Comparison of ENCODE assay signal across 11 mouse cellular contexts in the genomic region with DNA sequence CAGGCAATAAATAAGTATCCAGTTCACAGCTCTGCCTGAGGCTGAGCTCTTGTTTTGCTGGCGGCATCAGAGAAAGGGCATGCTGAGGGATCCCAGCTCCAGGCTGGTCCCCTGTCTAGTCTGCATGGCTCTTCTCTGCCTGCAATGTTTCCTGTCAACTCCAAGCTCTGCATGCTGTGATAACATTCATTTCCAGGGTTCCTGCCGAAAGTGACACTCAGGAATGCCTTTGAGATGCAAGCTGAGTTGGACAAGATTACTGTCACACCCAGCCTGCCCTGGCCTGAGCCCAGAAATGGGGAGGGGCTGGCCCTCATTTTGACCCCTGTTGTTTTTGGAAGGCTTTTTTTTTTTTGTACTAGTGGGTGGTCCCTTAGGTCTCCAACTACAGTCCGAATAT. TPM values are rescaled to one million over a fixed set of nuclear protein-coding genes. Genes with fewer than 3 reads are reported as not detected.
DNase-seq lines count a peak whose midpoint lies in the region; ATAC-seq and TF ChIP-seq lines count a peak whose summit lies in the region.
"Had no signal": no experiment of that assay in that cellular context is flagged by ENCODE, and none has a peak within 500 bp of the region (broad histone marks: within the 10 kb centered on the region; RNA-seq: fewer than 3 reads in every experiment).

No protein-coding gene starts in this region.

- no peaks in the 10 kb centered on the region for H3K9me3 ChIP-seq in intestine, embryonic 15.5 days
- H3K9me3 ChIP-seq in intestine, postnatal 0 days (ENCODE audit: control insufficient read depth) = no peaks in the 10 kb centered on the region
- H3K9me3 ChIP-seq in lung, embryonic 16.5 days (ENCODE audit: control insufficient read depth, low read length) = no peaks in the 10 kb centered on the region
- H3K9me3 ChIP-seq: embryonic facial prominence, embryonic 15.5 days; neural tube, embryonic 13.5 days had no signal

- no peak for TF ChIP-seq CTCF in intestine, postnatal 0 days (IDR thresholded peaks at IDR 0.05; ENCODE audit: low read depth)

- WGBS in intestine, embryonic 15.5 days = 25% methylated on average over 3 of the region's 3 CpGs
- 44% methylated on average over 3 of the region's 3 CpGs for WGBS in intestine, postnatal 0 days
- WGBS in lung, embryonic 16.5 days = 16% methylated on average over 3 of the region's 3 CpGs

- peak overlapping the region; percentile 18; the same call in 1 of the 2 replicates for H3K4me2 ChIP-seq in intestine, embryonic 15.5 days (replicated peaks)
- no peak overlapping the region for H3K4me2 ChIP-seq in intestine, postnatal 0 days (replicated peaks; ENCODE audit: low read depth)
- H3K4me2 ChIP-seq in lung, embryonic 16.5 days (ENCODE audit: low read depth, low read length) = peak overlapping the region; percentile 30; the same call in 1 of the 2 replicates
- H3K4me2 ChIP-seq: embryonic facial prominence, embryonic 15.5 days; neural tube, embryonic 13.5 days had no signal

- no peak overlapping the region for H3K27ac ChIP-seq in intestine, embryonic 15.5 days
- no peak overlapping the region for H3K27ac ChIP-seq in intestine, postnatal 0 days (ENCODE audit: low read depth, low read length)
- peak overlapping the region; percentile 82 for H3K27ac ChIP-seq in lung, embryonic 16.5 days (ENCODE audit: low read length)
- H3K27ac ChIP-seq: embryonic facial prominence, embryonic 15.5 days; neural tube, embryonic 13.5 days had no signal

- H3K36me3 ChIP-seq in intestine, embryonic 15.5 days = no peaks in the 10 kb centered on the region
- H3K36me3 ChIP-seq in intestine, postnatal 0 days (ENCODE audit: control insufficient read depth, insufficient read depth) = no peaks in the 10 kb centered on the region
- no peaks in the 10 kb centered on the region for H3K36me3 ChIP-seq in lung, embryonic 16.5 days (ENCODE audit: control insufficient read depth, insufficient read depth, low read length)
- H3K36me3 ChIP-seq: embryonic facial prominence, embryonic 15.5 days; neural tube, embryonic 13.5 days had no signal

- H3K9ac ChIP-seq in intestine, embryonic 15.5 days = no peak overlapping the region
- no peak overlapping the region for H3K9ac ChIP-seq in intestine, postnatal 0 days (ENCODE audit: low read depth, low read length)
- H3K9ac ChIP-seq in lung, embryonic 16.5 days (ENCODE audit: low read length) = peak overlapping the region; percentile 34; the same call in 1 of the 2 replicates
- H3K9ac ChIP-seq: embryonic facial prominence, embryonic 15.5 days; neural tube, embryonic 13.5 days had no signal

- DNase-seq in embryo, embryonic 10 days (ENCODE audit: low spot score) = peak; percentile 81
- peak; percentile 66 to 72 for DNase-seq in heart, postnatal 10 days
- no peak for DNase-seq in thymus, postnatal 10 days (ENCODE audit: low spot score in 2 of 2)
- DNase-seq in layer of hippocampus, adult 9-10 months (ENCODE audit: low spot score) = no peak

- H3K4me3 ChIP-seq in intestine, embryonic 15.5 days (replicated peaks) = no peak overlapping the region
- no peak overlapping the region for H3K4me3 ChIP-seq in intestine, postnatal 0 days (ENCODE audit: low read depth, low read length)
- H3K4me3 ChIP-seq in lung, embryonic 16.5 days (ENCODE audit: low read length) = no peak overlapping the region
- H3K4me3 ChIP-seq: embryonic facial prominence, embryonic 15.5 days; neural tube, embryonic 13.5 days had no signal

- no peak for ATAC-seq in intestine, embryonic 15.5 days
- ATAC-seq in intestine, postnatal 0 days = no peak
- ATAC-seq in lung, embryonic 16.5 days (ENCODE audit: low read depth) = peak; percentile 91
- no peak for ATAC-seq in cerebellum, adult (ENCODE audit: insufficient number of reproducible peaks, low FRiP score, low TSS enrichment)
- ATAC-seq: Patski had no signal

- intact Hi-C loops in heart, postnatal 10 days (cut with DNase I) = no loop called here

- 0 out of 2 replicates have a peak, but pooled peaks cover 2% of the 10 kb centered on the region for H3K4me1 ChIP-seq in intestine, embryonic 15.5 days (replicated peaks)
- H3K4me1 ChIP-seq in intestine, postnatal 0 days (replicated peaks; ENCODE audit: control insufficient read depth, insufficient read depth, low read length) = peaks cover 4% of the 10 kb centered on the region; the same call in 1 of the 2 replicates
- H3K4me1 ChIP-seq in lung, embryonic 16.5 days (replicated peaks; ENCODE audit: control insufficient read depth, insufficient read depth, low read length) = peaks cover 15% of the 10 kb centered on the region

- H3K27me3 ChIP-seq in intestine, embryonic 15.5 days (replicated peaks) = no peaks in the 10 kb centered on the region
- H3K27me3 ChIP-seq in intestine, postnatal 0 days (replicated peaks; ENCODE audit: control insufficient read depth, insufficient read depth, low read length) = no peaks in the 10 kb centered on the region
- no peaks in the 10 kb centered on the region for H3K27me3 ChIP-seq in lung, embryonic 16.5 days (ENCODE audit: control insufficient read depth, insufficient read depth, low read depth, low read length)
- H3K27me3 ChIP-seq: embryonic facial prominence, embryonic 15.5 days; neural tube, embryonic 13.5 days; Patski had no signal

RNA-seq across cellular contexts. Expression of gene Itgb6, which starts 7.6 kb away (rescaled TPM):
- polyA plus RNA-seq in intestine, embryonic 15.5 days (2015; fragmentation: Nextera tagmentation; extraction: Ambion mirVana) = 8.8 and 9.0 TPM in 2 replicates
- polyA plus RNA-seq in intestine, postnatal 0 days (2015; fragmentation: Nextera tagmentation; extraction: Ambion mirVana) = 10.8 and 11.9 TPM in 2 replicates
- 10 to 100 TPM in 1 of 2 experiments, 1 to 10 TPM in 1; 8.6 to 18.1 TPM for total RNA-seq in heart, postnatal 10 days (2021)
- polyA plus RNA-seq in lung, embryonic 16.5 days (2015; fragmentation: Nextera tagmentation; extraction: Ambion mirVana) = 10.0 and 12.4 TPM in 2 replicates

Comparison
In these comparisons a context has a peak if more than half of its experiments do, and no peak if none do; other contexts are left out.
1. DNase-seq: peak in embryo, embryonic 10 days (single experiment) and heart, postnatal 10 days (2 of 2); none in thymus, postnatal 10 days (0 of 2) and layer of hippocampus, adult 9-10 months (single experiment).